Comparison of ENCODE assay signal across 34 mouse cellular contexts in genomic region chr14:33885466-33885865, GRCm38 (mm10). TPM values are rescaled to one million over a fixed set of nuclear protein-coding genes. Genes with fewer than 3 reads are reported as not detected.
A peak's percentile ranks its signal among the peaks of the same experiment; 100 is the strongest.
DNase-seq lines count a peak whose midpoint lies in the region; ATAC-seq and TF ChIP-seq lines count a peak whose summit lies in the region.
"Had no signal": no experiment of that assay in that cellular context is flagged by ENCODE, and none has a peak within 500 bp of the region (broad histone marks: within the 10 kb centered on the region; RNA-seq: fewer than 3 reads in every experiment).

No protein-coding gene starts in this region.

- peak; percentile 65 for ATAC-seq in lung, postnatal 0 days
- ATAC-seq in hindbrain, embryonic 12.5 days (ENCODE audit: low FRiP score) = no peak
- ATAC-seq: CD4-positive, CD25-positive, alpha-beta regulatory T cell, adult 4 months; forebrain, embryonic 15.5 days had no signal

- H3K4me3 ChIP-seq in lung, postnatal 0 days (ENCODE audit: low read depth, low read length) = no peak overlapping the region
- no peak overlapping the region for H3K4me3 ChIP-seq in hindbrain, embryonic 12.5 days
- H3K4me3 ChIP-seq: embryonic facial prominence, embryonic 10.5 days; embryonic facial prominence, embryonic 13.5 days; erythroblast, embryonic 14.5 days; forebrain, embryonic 12.5 days; forebrain, embryonic 15.5 days; gastrocnemius, adult 2 months; heart, embryonic 13.5 days; hindbrain, embryonic 15.5 days had no signal

- intact Hi-C loops in left cerebral cortex, postnatal 10 days (cut with DNase I) = no loop called here

- DNase-seq in left cerebral cortex, adult 18-20 months (ENCODE audit: low spot score in 2 of 2) = peak; percentile 6 to 27
- no peak for DNase-seq in left cerebral cortex, postnatal 10 days (ENCODE audit: extremely low spot score in 1 of 2, low spot score in 2 of 2)
- peak; percentile 33 for DNase-seq in lung, postnatal 0 days (ENCODE audit: low spot score)
- no peak for DNase-seq in lung, adult 18-20 months
- peak; percentile 12 to 20 for DNase-seq in right cerebral cortex, adult 2 months (ENCODE audit: low spot score in 2 of 2)
- no peak for DNase-seq in right cerebral cortex, postnatal 36 days (ENCODE audit: low spot score in 2 of 2)
- DNase-seq in lung, postnatal 4 days = peak; percentile 16 to 53
- DNase-seq: adrenal gland, adult 2 months; adrenal gland, postnatal 14 days; cerebellum, adult 11-12 months; cerebellum, adult 8-10 months; cerebellum, postnatal 10 days; cerebellum, postnatal 36 days; embryo, embryonic 11 days; gastrocnemius, adult 2 months; gastrocnemius, postnatal 14 days; heart, adult 18-20 months; heart, postnatal 14 days; heart, postnatal 4 days had no signal

- H3K9ac ChIP-seq in lung, postnatal 0 days (replicated peaks; ENCODE audit: low read depth) = no peak overlapping the region
- no peak overlapping the region for H3K9ac ChIP-seq in hindbrain, embryonic 12.5 days
- H3K9ac ChIP-seq: embryonic facial prominence, embryonic 13.5 days; forebrain, embryonic 12.5 days; forebrain, embryonic 15.5 days; heart, embryonic 13.5 days; hindbrain, embryonic 15.5 days had no signal

- no peaks in the 10 kb centered on the region for H3K27me3 ChIP-seq in lung, postnatal 0 days (replicated peaks; ENCODE audit: insufficient read depth, low read length)
- no peaks in the 10 kb centered on the region for H3K27me3 ChIP-seq in hindbrain, embryonic 12.5 days
- H3K27me3 ChIP-seq: forebrain, embryonic 12.5 days; forebrain, embryonic 15.5 days; hindbrain, embryonic 15.5 days had no signal

- TF ChIP-seq EP300 in lung, postnatal 0 days (IDR thresholded peaks at IDR 0.05) = no peak

- no peaks in the 10 kb centered on the region for H3K4me1 ChIP-seq in lung, postnatal 0 days (ENCODE audit: insufficient read depth, low read depth, low read length)
- peaks cover 12% of the 10 kb centered on the region for H3K4me1 ChIP-seq in hindbrain, embryonic 12.5 days
- H3K4me1 ChIP-seq: forebrain, embryonic 12.5 days; forebrain, embryonic 15.5 days; hindbrain, embryonic 15.5 days had no signal

- no peak for TF ChIP-seq CTCF in lung, postnatal 0 days (IDR thresholded peaks at IDR 0.05)

- H3K4me2 ChIP-seq in lung, postnatal 0 days (replicated peaks; ENCODE audit: low read depth, low read length) = no peak overlapping the region
- no peak overlapping the region for H3K4me2 ChIP-seq in hindbrain, embryonic 12.5 days (replicated peaks)
- H3K4me2 ChIP-seq: embryonic facial prominence, embryonic 13.5 days; forebrain, embryonic 12.5 days; forebrain, embryonic 15.5 days; heart, embryonic 13.5 days; hindbrain, embryonic 15.5 days had no signal

- H3K36me3 ChIP-seq in lung, postnatal 0 days (ENCODE audit: insufficient read depth, low read length) = no peaks in the 10 kb centered on the region
- no peaks in the 10 kb centered on the region for H3K36me3 ChIP-seq in hindbrain, embryonic 12.5 days
- H3K36me3 ChIP-seq: embryonic facial prominence, embryonic 10.5 days; embryonic facial prominence, embryonic 13.5 days; forebrain, embryonic 12.5 days; forebrain, embryonic 15.5 days; heart, embryonic 13.5 days; hindbrain, embryonic 15.5 days had no signal

- WGBS in lung, postnatal 0 days = 64% methylated on average over 11 of the region's 11 CpGs
- WGBS in hindbrain, embryonic 12.5 days = 85% methylated on average over 11 of the region's 11 CpGs

- H3K27ac ChIP-seq in lung, postnatal 0 days (ENCODE audit: low read length) = no peak overlapping the region
- no peak overlapping the region for H3K27ac ChIP-seq in hindbrain, embryonic 12.5 days
- H3K27ac ChIP-seq: embryonic facial prominence, embryonic 10.5 days; embryonic facial prominence, embryonic 13.5 days; forebrain, embryonic 12.5 days; forebrain, embryonic 15.5 days; gastrocnemius, adult 2 months; heart, embryonic 13.5 days; hindbrain, embryonic 15.5 days had no signal

- H3K9me3 ChIP-seq in lung, postnatal 0 days (ENCODE audit: low read length) = no peaks in the 10 kb centered on the region
- H3K9me3 ChIP-seq in hindbrain, embryonic 12.5 days (replicated peaks) = no peaks in the 10 kb centered on the region
- H3K9me3 ChIP-seq: embryonic facial prominence, embryonic 10.5 days; embryonic facial prominence, embryonic 13.5 days; forebrain, embryonic 12.5 days; forebrain, embryonic 15.5 days; heart, embryonic 13.5 days; hindbrain, embryonic 15.5 days had no signal

RNA-seq across cellular contexts. Expression of gene Gdf10, which starts 37.9 kb away (rescaled TPM):
- total RNA-seq in left cerebral cortex, adult 18-20 months (2021) = 1 to 10 TPM; 2.1 to 4.0 TPM
- total RNA-seq in left cerebral cortex, postnatal 10 days (2021) = 1 to 10 TPM; 7.1 to 7.5 TPM
- 1.3 and 1.5 TPM in 2 replicates for polyA plus RNA-seq in lung, postnatal 0 days (2015; fragmentation: Nextera tagmentation; extraction: Ambion mirVana)
- 17.8 and 23.7 TPM in 2 replicates for polyA plus RNA-seq in hindbrain, embryonic 12.5 days (2016; fragmentation: Nextera tagmentation; extraction: Ambion mirVana)
- total RNA-seq: MEL had no signal
- polyA plus RNA-seq: C2C12; CD4-positive, CD25-positive, alpha-beta regulatory T cell, adult 4 months; erythroblast, embryonic 14.5 days had no signal

RNA-seq across cellular contexts. Expression of gene Gdf2, which starts 55.4 kb away (rescaled TPM):
- not detected for total RNA-seq in left cerebral cortex, adult 18-20 months (2021)
- not detected for total RNA-seq in left cerebral cortex, postnatal 10 days (2021)
- polyA plus RNA-seq in lung, postnatal 0 days (2015; fragmentation: Nextera tagmentation; extraction: Ambion mirVana) = 0.07 TPM in 1 of 2 replicates, not detected in the other
- polyA plus RNA-seq in hindbrain, embryonic 12.5 days (2016; fragmentation: Nextera tagmentation; extraction: Ambion mirVana) = 0.06 TPM in 1 of 2 replicates, not detected in the other
- total RNA-seq: adrenal gland, adult 2 months; gastrocnemius, adult 2 months; gastrocnemius, postnatal 14 days; gastrocnemius, postnatal 4 days; MEL had no signal
- polyA plus RNA-seq: adrenal gland, adult 2 months; brain, embryonic 14.5 days; C2C12; CD4-positive, CD25-positive, alpha-beta regulatory T cell, adult 4 months; cortical plate, adult 2 months; embryonic facial prominence, embryonic 10.5 days; erythroblast, embryonic 14.5 days; forebrain, embryonic 12.5 days; forebrain, embryonic 15.5 days; hindbrain, embryonic 11.5 days had no signal

Comparison
In these comparisons a context has a peak if more than half of its experiments do, and no peak if none do; other contexts are left out.
1. DNase-seq: peak in left cerebral cortex, adult 18-20 months (2 of 2), lung, postnatal 0 days (single experiment), right cerebral cortex, adult 2 months (2 of 2) and lung, postnatal 4 days (2 of 2); none in left cerebral cortex, postnatal 10 days (0 of 2), lung, adult 18-20 months (0 of 2) and right cerebral cortex, postnatal 36 days (0 of 2).